Mouse (Mus musculus) lung, adult 18-20 months (tissue): Measurements from ENCODE around the gene Gpd1.

ENCODE experiments used
- DNase-seq, 2 experiments: peaks; one replicate each; pipeline ENCODE4 v3.0.0; 2022; ENCODE audit warnings: mixed read lengths in 2 of 2

The Gpd1 gene

DNA sequence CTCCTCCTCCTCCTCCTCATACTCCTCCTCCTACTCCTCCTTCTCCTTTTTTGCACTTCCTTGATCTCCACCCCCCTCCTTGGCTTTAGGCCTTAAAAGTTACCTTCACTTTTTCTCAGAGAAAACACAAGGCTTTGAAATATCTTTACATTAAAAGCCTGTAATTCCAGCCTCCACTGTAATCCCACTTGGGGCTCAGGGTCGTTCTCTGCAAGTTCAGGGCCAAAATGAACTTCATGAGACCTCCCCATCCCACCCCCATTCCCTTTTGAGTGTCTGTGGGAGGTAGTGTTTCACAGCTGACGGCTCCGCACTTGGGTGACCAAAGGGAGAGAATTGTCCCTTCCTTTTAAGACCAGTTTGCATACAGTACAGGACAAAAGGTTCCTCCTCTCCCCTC lies 55.6 kb downstream of the Gpd1 start:
- no peak for DNase-seq
